Mouse (Mus musculus) stomach, embryonic 14.5 days (tissue): ENCODE results near the gene Drc3. TPM values are rescaled to one million over a fixed set of nuclear protein-coding genes. Genes with fewer than 3 reads are reported as not detected.

Experiments
- ATAC-seq: fragments of 200-750 bp; cut with Nextera tagmentation; 2 replicates; pipeline ENCODE4 v1.8.0; 2017; ENCODE audit warnings: low read depth, moderate TSS enrichment; ENCODE audit not compliant: insufficient number of reproducible peaks, insufficient read depth, low FRiP score
- H3K27ac ChIP-seq: fragments of 300-500 bp; sonication (generic); 2 replicates; pipeline ENCODE4 v1.5.1; 2014; ENCODE audit warnings: mild to moderate bottlenecking, low read length, moderate library complexity, mixed read lengths
- H3K27me3 ChIP-seq: fragments of 300-500 bp; sonication (generic); 2 replicates; pipeline ENCODE4 v1.6.1; 2014; ENCODE audit warnings: low read length, control low read depth, mixed read lengths; ENCODE audit not compliant: control insufficient read depth, insufficient read depth
- H3K36me3 ChIP-seq: fragments of 300-500 bp; sonication (generic); 2 replicates; pipeline ENCODE4 v1.6.1; 2014; ENCODE audit warnings: mild to moderate bottlenecking, control low read depth, low read length, moderate library complexity, mixed read lengths; ENCODE audit not compliant: control insufficient read depth, insufficient read depth
- H3K4me1 ChIP-seq: fragments of 300-500 bp; sonication (generic); 2 replicates; pipeline ENCODE4 v1.6.1; 2014; ENCODE audit warnings: low read length, control low read depth, mixed read lengths; ENCODE audit not compliant: control insufficient read depth, insufficient read depth
- H3K4me2 ChIP-seq: fragments of 300-500 bp; sonication (generic); replicated peaks from 2 replicates; pipeline ENCODE4 v1.6.1; 2014; ENCODE audit warnings: low read depth, low read length, control low read depth
- H3K4me3 ChIP-seq: fragments of 300-500 bp; sonication (generic); 2 replicates; pipeline ENCODE4 v1.5.1; 2014; ENCODE audit warnings: low read depth, low read length, control low read depth
- H3K9ac ChIP-seq: fragments of 300-500 bp; sonication (generic); replicated peaks from 2 replicates; pipeline ENCODE4 v1.6.1; 2014; ENCODE audit warnings: low read depth, mild to moderate bottlenecking, control low read depth, low read length, moderate library complexity, mixed read lengths
- H3K9me3 ChIP-seq: fragments of 300-500 bp; sonication (generic); 2 replicates; pipeline ENCODE4 v1.6.1; 2016; ENCODE audit warnings: low read depth, low read length, control low read depth; ENCODE audit not compliant: control insufficient read depth
- WGBS: fragments of 180-500 bp; shearing (Covaris S2); extraction: QIAGEN DNeasy Blood & Tissue Kit; methylation state at CpG from one replicate; pipeline ENCODE4 v1.1.7; 2014; 5-methylcytosine and 5-hydroxymethylcytosine counted together
- polyA plus RNA-seq: library from polyadenylated mRNA; unstranded; fragments of >200 nt; fragmentation: Nextera tagmentation; extraction: Ambion mirVana; gene quantifications from 2 replicates; pipeline ENCODE4 v1.2.1, GENCODE M21; 2014

The Drc3 gene
- polyA plus RNA-seq, 1 experiment from 2014 or later = 0.98 TPM

- no peaks in the 10 kb centered on the region for H3K9me3 ChIP-seq
- 78% methylated on average over 5 of the region's 5 CpGs for WGBS
- no peak overlapping the region for H3K9ac ChIP-seq
- H3K27me3 ChIP-seq = no peaks in the 10 kb centered on the region
- no peak overlapping the region for H3K4me3 ChIP-seq
- no peak for ATAC-seq
- no peaks in the 10 kb centered on the region for H3K36me3 ChIP-seq
- H3K27ac ChIP-seq = no peak overlapping the region
- H3K4me2 ChIP-seq = no peak overlapping the region
- H3K4me1 ChIP-seq = no peaks in the 10 kb centered on the region
These were observed 32.8 kb downstream of the Drc3 start for GRCm38 (mm10) chr11:60385946-60386345.

GRCm38 (mm10) chr11:60387944-60388343 lies 34.8 kb downstream of the Drc3 start:
- H3K27me3 ChIP-seq = no peaks in the 10 kb centered on the region
- no peak overlapping the region for H3K9ac ChIP-seq
- H3K9me3 ChIP-seq = no peaks in the 10 kb centered on the region
- no peak overlapping the region for H3K4me2 ChIP-seq
- H3K27ac ChIP-seq = no peak overlapping the region
- no peak for ATAC-seq
- H3K36me3 ChIP-seq = no peaks in the 10 kb centered on the region
- H3K4me3 ChIP-seq = no peak overlapping the region
- 90% methylated on average over 2 of the region's 2 CpGs for WGBS
- no peaks in the 10 kb centered on the region for H3K4me1 ChIP-seq

- 82% methylated on average over 6 of the region's 6 CpGs for WGBS
- no peaks in the 10 kb centered on the region for H3K27me3 ChIP-seq
- ATAC-seq = no peak
- no peaks in the 10 kb centered on the region for H3K9me3 ChIP-seq
- no peak overlapping the region for H3K4me3 ChIP-seq
- H3K9ac ChIP-seq = no peak overlapping the region
- H3K36me3 ChIP-seq = no peaks in the 10 kb centered on the region
- H3K4me1 ChIP-seq = no peaks in the 10 kb centered on the region
- H3K4me2 ChIP-seq = no peak overlapping the region
- H3K27ac ChIP-seq = no peak overlapping the region
These were observed 38.2 kb downstream of the Drc3 start for GRCm38 (mm10) chr11:60391346-60391745.

GRCm38 (mm10) chr11:60396546-60396945 lies 43.4 kb downstream of the Drc3 start:
- H3K4me3 ChIP-seq = no peak overlapping the region
- peaks cover 10% of the 10 kb centered on the region for H3K36me3 ChIP-seq
- H3K9me3 ChIP-seq = no peaks in the 10 kb centered on the region
- H3K4me1 ChIP-seq = no peaks in the 10 kb centered on the region
- 38% methylated on average over 6 of the region's 6 CpGs for WGBS
- H3K9ac ChIP-seq = no peak overlapping the region
- H3K27ac ChIP-seq = no peak overlapping the region
- ATAC-seq = no peak
- H3K27me3 ChIP-seq = no peaks in the 10 kb centered on the region
- no peak overlapping the region for H3K4me2 ChIP-seq

GRCm38 (mm10) chr11:60397172-60397571 lies 44.0 kb downstream of the Drc3 start:
- Histone ChIP-seq H3K27ac (no peak overlapping the region), H3K9ac (no peak overlapping the region), H3K4me2 (no peak overlapping the region), H3K4me1 (no peaks in the 10 kb centered on the region), H3K4me3 (no peak overlapping the region), H3K27me3 (no peaks in the 10 kb centered on the region), H3K9me3 (no peaks in the 10 kb centered on the region), H3K36me3 (peaks cover 16% of the 10 kb centered on the region)
- ATAC-seq = no peak
- WGBS = 97% methylated on average over 2 of the region's 2 CpGs

GRCm38 (mm10) chr11:60406606-60407005 lies 53.5 kb downstream of the Drc3 start:
- no peaks in the 10 kb centered on the region for H3K4me1 ChIP-seq
- H3K9ac ChIP-seq = no peak overlapping the region
- peaks cover 51% of the 10 kb centered on the region for H3K36me3 ChIP-seq
- H3K9me3 ChIP-seq = no peaks in the 10 kb centered on the region
- 100% methylated on average over 1 of the region's 1 CpGs for WGBS
- no peak overlapping the region for H3K27ac ChIP-seq
- no peak overlapping the region for H3K4me2 ChIP-seq
- no peak overlapping the region for H3K4me3 ChIP-seq
- H3K27me3 ChIP-seq = no peaks in the 10 kb centered on the region
- ATAC-seq = no peak

DNA sequence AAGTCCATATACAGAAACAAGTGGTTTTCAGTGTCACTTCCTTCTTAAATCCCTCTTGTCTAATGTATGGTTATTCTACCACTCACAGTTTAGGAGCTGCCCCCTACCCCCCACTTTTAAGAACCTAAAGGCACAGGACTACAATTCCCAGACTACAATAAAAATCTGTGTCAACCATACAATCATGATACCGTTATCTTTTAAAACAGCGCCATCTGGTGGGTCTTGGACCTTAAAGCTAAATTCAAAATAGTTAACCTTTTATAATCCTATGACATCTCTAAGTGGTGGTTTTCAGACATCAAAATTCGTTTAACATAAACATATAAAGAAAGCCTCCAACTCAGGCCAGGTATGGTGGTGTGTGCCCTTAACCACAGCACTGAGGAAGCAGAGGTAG lies 59.0 kb downstream of the Drc3 start:
- no peaks in the 10 kb centered on the region for H3K9me3 ChIP-seq
- no peak overlapping the region for H3K27ac ChIP-seq
- 6% methylated on average over 3 of the region's 3 CpGs for WGBS
- H3K4me2 ChIP-seq = no peak overlapping the region
- peaks cover 9% of the 10 kb centered on the region for H3K4me1 ChIP-seq
- no peak overlapping the region for H3K4me3 ChIP-seq
- no peak overlapping the region for H3K9ac ChIP-seq
- H3K36me3 ChIP-seq = peaks cover 8% of the 10 kb centered on the region
- no peak for ATAC-seq
- no peaks in the 10 kb centered on the region for H3K27me3 ChIP-seq

GRCm38 (mm10) chr11:60412921-60413320 lies 59.8 kb downstream of the Drc3 start:
- Histone ChIP-seq H3K4me1 (peaks cover 9% of the 10 kb centered on the region), H3K4me2 (no peak overlapping the region), H3K9me3 (no peaks in the 10 kb centered on the region), H3K36me3 (peaks cover 7% of the 10 kb centered on the region), H3K27me3 (no peaks in the 10 kb centered on the region), H3K4me3 (no peak overlapping the region), H3K9ac (no peak overlapping the region), H3K27ac (no peak overlapping the region)
- ATAC-seq = no peak
- WGBS = 79% methylated on average over 2 of the region's 2 CpGs

GRCm38 (mm10) chr11:60416590-60416962 lies 63.4 kb downstream of the Drc3 start:
- Histone ChIP-seq H3K4me2 (peak overlapping the region; percentile 72), H3K9me3 (no peaks in the 10 kb centered on the region), H3K9ac (peak overlapping the region; percentile 71), H3K4me1 (peaks cover 19% of the 10 kb centered on the region), H3K27me3 (no peaks in the 10 kb centered on the region), H3K27ac (peak overlapping the region; percentile 36; the same call in 1 of the 2 replicates), H3K4me3 (peak overlapping the region; percentile 97), H3K36me3 (no peaks in the 10 kb centered on the region)
- WGBS = under 1% methylated on average over 21 of the region's 21 CpGs
- peak; percentile 64 for ATAC-seq
